Mouse (Mus musculus) liver, postnatal 0 days (tissue): ENCODE measurements at regions not wholly inside any gene's neighbourhood (a gene's known extent, or its start where the extent isn't known, plus 50 kb on each side); places are given as distances from the start of the nearest gene placed in this dataset.

Experiments used
- ATAC-seq: fragments of 200-750 bp; cut with Nextera tagmentation; 2 replicates; pipeline ENCODE4 v1.8.0; 2017; ENCODE audit warnings: mild to moderate bottlenecking, moderate library complexity
- DNase-seq: peaks from one replicate; pipeline ENCODE4 v3.0.0-alpha.2; 2016
- H3K27ac ChIP-seq: fragments of 300-500 bp; sonication (generic); 2 replicates; pipeline ENCODE4 v1.5.1; 2014; ENCODE audit warnings: antibody characterized with exemption, moderate library complexity, mild to moderate bottlenecking, low read depth
- H3K27me3 ChIP-seq: fragments of 300-500 bp; sonication (generic); 2 replicates; pipeline ENCODE4 v1.6.1; 2014; ENCODE audit warnings: low read length, control low read depth, mixed read lengths; ENCODE audit not compliant: insufficient read depth
- H3K36me3 ChIP-seq: fragments of 300-500 bp; sonication (generic); replicated peaks from 2 replicates; pipeline ENCODE4 v1.6.1; 2014; ENCODE audit warnings: mild to moderate bottlenecking, control low read depth, low read length, moderate library complexity, mixed read lengths; ENCODE audit not compliant: insufficient read depth
- H3K4me1 ChIP-seq: fragments of 300-500 bp; sonication (generic); 2 replicates; pipeline ENCODE4 v1.6.1; 2014; ENCODE audit warnings: antibody characterized with exemption, mild to moderate bottlenecking, control low read depth; ENCODE audit not compliant: insufficient read depth
- H3K4me2 ChIP-seq: fragments of 300-500 bp; sonication (generic); 2 replicates; pipeline ENCODE4 v1.6.1; 2014; ENCODE audit warnings: low read depth, mild to moderate bottlenecking, low read length, moderate library complexity, mixed read lengths
- H3K4me3 ChIP-seq: fragments of 300-500 bp; sonication (generic); 2 replicates; pipeline ENCODE4 v1.5.1; 2014; ENCODE audit warnings: low read depth, low read length
- H3K9ac ChIP-seq: fragments of 300-500 bp; sonication (generic); replicated peaks from 2 replicates; pipeline ENCODE4 v1.6.1; 2014; ENCODE audit warnings: mild to moderate bottlenecking, moderate library complexity
- H3K9me3 ChIP-seq: fragments of 300-500 bp; sonication (generic); 2 replicates; pipeline ENCODE4 v1.6.1; 2016; ENCODE audit warnings: mild to moderate bottlenecking, control low read depth, low read length, mixed read lengths
- CTCF ChIP-seq: sonication (generic); IDR thresholded peaks from 2 replicates; pipeline ENCODE4 v1.5.1; 2016; ENCODE audit warnings: antibody characterized with exemption, low read depth
- EP300 ChIP-seq: IDR thresholded peaks from 2 replicates; pipeline ENCODE4 v1.6.1; 2016; ENCODE audit warnings: antibody characterized with exemption, low read depth, mild to moderate bottlenecking
- WGBS: fragments of 180-500 bp; shearing (Covaris S2); extraction: QIAGEN DNeasy Blood & Tissue Kit; methylation state at CpG from one replicate; pipeline ENCODE4 v1.1.7; 2014; ENCODE audit not compliant: insufficient replicate concordance; 5-methylcytosine and 5-hydroxymethylcytosine counted together

DNA sequence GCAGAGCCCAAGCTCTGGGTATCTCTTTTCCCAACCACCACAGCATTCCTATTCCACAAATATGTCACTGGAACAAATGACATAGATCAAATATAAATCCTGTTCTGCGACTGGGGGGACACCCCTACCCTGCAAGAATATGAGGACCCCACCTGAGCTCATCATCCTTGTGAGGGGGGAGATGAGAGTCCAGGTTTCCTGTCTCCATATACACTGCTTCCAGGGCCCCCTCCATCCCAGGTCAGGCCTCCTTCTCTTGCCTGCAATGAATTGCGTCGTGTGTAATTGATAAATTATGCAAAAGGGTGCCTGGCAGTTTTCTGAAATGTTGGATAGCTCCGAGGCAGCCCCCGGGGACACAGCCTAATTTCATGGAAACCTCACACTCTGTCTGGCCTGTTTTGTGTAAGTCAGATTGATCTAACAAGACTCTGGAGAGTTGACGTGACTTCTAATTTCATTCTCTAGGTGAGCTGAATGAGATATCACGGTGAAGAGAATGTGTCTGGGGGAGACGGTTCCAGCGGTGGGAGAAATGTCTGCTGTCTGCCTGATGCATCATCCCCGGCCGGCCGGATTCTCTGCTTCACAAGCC lies 110.3 kb upstream of the Tle3 start:
- WGBS: 55% methylated on average over 12 of the region's 12 CpGs
- Histone ChIP-seq H3K4me2 (no peak overlapping the region), H3K4me3 (no peak overlapping the region), H3K36me3 (no peaks in the 10 kb centered on the region), H3K9me3 (no peaks in the 10 kb centered on the region), H3K27ac (no peak overlapping the region), H3K9ac (no peak overlapping the region), H3K27me3 (no peaks in the 10 kb centered on the region), H3K4me1 (0 out of 2 replicates have a peak, but pooled peaks cover 3% of the 10 kb centered on the region)
- TF ChIP-seq EP300 (no peak), CTCF (no peak)
- no peak for DNase-seq
- ATAC-seq: no peak

DNA sequence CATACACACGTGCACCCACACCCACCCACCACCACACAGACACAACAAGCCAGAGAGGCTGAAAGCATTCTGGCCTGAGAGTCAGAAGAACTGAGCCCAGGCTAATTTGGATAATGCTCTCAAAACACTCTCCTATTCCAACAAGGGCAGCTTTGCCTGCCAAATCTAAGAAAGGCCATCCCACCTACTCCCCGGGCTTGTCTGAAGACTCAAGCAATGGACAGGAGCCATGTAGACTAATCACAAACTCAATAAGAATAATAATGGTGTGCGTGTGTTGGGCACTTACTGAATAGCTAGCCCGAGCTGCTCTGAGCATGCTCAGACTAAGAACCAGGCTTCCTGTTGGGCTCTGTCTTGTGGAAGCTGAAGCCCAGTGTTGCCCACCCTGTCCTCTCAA lies 108.8 kb upstream of the Tle3 start:
- H3K36me3 ChIP-seq: no peaks in the 10 kb centered on the region
- H3K27me3 ChIP-seq: no peaks in the 10 kb centered on the region
- H3K4me1 ChIP-seq: 0 out of 2 replicates have a peak, but pooled peaks cover 3% of the 10 kb centered on the region
- no peak for DNase-seq
- WGBS: 71% methylated on average over 4 of the region's 4 CpGs
- no peak overlapping the region for H3K4me3 ChIP-seq
- no peak overlapping the region for H3K27ac ChIP-seq
- no peak for ATAC-seq
- H3K9me3 ChIP-seq: no peaks in the 10 kb centered on the region
- TF ChIP-seq EP300 (no peak), CTCF (no peak)
- no peak overlapping the region for H3K4me2 ChIP-seq
- no peak overlapping the region for H3K9ac ChIP-seq

DNA sequence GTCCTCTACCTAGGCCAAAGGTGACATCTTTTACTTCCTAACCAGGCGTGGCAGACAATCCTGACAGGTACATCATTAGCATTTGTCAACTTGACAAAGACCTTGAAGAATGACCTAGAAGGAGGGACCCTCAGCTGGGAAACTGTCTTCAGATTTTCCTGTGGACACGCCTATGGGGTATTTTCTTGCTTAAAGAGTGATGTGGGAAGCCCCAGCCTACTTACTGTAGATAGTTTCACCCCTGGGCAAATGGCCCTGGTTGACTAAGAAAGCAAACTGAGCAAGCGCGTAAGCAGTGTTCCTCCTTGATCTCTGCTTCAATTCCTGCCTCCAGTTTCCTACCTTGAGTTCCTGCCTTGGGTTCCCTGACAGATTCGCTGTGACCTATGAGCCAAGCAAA lies 106.7 kb upstream of the Tle3 start:
- 80% methylated on average over 5 of the region's 5 CpGs for WGBS
- no peaks in the 10 kb centered on the region for H3K36me3 ChIP-seq
- H3K27ac ChIP-seq: no peak overlapping the region
- H3K4me3 ChIP-seq: no peak overlapping the region
- no peaks in the 10 kb centered on the region for H3K9me3 ChIP-seq
- H3K4me2 ChIP-seq: no peak overlapping the region
- no peak for ATAC-seq
- no peak overlapping the region for H3K9ac ChIP-seq
- no peak for DNase-seq
- H3K4me1 ChIP-seq: no peaks in the 10 kb centered on the region
- no peaks in the 10 kb centered on the region for H3K27me3 ChIP-seq
- TF ChIP-seq CTCF (no peak), EP300 (no peak)

DNA sequence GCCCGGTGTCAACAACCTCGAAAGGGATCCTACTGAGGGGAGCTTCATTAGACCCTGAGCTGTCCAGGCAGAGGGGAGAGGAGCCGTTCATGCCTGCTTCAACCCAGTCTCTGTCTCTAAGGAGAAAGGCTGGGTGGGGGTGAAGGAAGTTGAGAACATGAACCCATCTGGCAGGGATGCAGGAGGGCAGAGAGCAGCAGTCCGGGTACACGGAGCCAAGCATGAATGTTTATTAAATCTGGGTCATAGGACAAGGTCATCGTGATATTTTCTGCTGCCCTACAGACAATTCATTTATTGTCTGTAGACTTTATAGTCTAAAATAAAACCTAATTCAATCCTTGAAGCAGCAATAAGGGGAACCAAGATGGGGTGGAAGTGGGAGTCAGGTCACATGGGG lies 105.2 kb upstream of the Tle3 start:
- no peaks in the 10 kb centered on the region for H3K4me1 ChIP-seq
- no peaks in the 10 kb centered on the region for H3K9me3 ChIP-seq
- ATAC-seq (no peak), DNase-seq (no peak)
- WGBS: 72% methylated on average over 6 of the region's 6 CpGs
- H3K4me2 ChIP-seq: no peak overlapping the region
- no peaks in the 10 kb centered on the region for H3K27me3 ChIP-seq
- H3K4me3 ChIP-seq: no peak overlapping the region
- no peak for TF ChIP-seq CTCF
- no peak for TF ChIP-seq EP300
- H3K36me3 ChIP-seq: no peaks in the 10 kb centered on the region
- H3K27ac ChIP-seq: no peak overlapping the region
- H3K9ac ChIP-seq: no peak overlapping the region

DNA sequence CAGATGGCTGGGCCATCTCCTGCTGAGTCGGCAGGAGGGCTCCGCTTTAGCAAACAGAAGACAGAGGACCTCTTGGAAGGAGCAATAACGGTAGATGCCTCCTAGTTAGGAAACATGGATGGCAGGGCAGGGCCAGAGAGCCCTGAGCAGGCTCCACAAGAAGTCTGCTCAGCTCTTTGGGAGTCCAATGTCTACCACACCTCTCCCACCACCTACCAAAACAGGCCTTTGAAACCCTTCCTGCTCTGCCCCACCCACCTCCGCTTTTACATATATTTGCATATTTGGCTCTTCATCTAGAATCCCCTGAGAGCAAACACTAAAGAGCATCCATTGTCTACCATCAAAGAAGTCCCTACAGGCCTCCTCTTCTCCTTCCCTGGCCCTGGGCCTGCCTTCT lies 104.6 kb upstream of the Tle3 start:
- Histone ChIP-seq H3K4me1 (no peaks in the 10 kb centered on the region), H3K4me3 (no peak overlapping the region), H3K27ac (no peak overlapping the region), H3K27me3 (no peaks in the 10 kb centered on the region), H3K9ac (no peak overlapping the region), H3K36me3 (no peaks in the 10 kb centered on the region), H3K4me2 (no peak overlapping the region), H3K9me3 (no peaks in the 10 kb centered on the region)
- ATAC-seq: no peak
- 76% methylated on average over 4 of the region's 4 CpGs for WGBS
- DNase-seq: no peak
- no peak for TF ChIP-seq EP300

DNA sequence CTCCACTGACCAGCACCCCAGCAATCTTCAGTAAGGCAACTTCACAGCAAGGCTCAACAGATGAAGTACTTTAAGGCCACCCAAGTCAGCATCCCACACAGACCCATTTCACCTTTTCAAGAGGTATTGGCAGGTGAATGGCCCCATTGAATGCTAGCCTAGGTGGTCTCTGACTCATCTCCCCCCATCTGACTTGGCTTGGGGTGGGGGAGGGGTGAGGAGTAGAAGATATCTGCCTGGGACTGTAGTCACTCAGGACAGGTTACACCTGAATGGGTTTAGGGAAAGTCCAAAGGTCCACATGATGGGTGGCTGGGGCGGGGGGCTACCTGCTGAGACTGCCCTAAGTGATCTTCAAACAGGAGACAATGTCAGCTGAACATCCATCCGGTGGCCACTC lies 104.0 kb upstream of the Tle3 start:
- ATAC-seq: no peak

DNA sequence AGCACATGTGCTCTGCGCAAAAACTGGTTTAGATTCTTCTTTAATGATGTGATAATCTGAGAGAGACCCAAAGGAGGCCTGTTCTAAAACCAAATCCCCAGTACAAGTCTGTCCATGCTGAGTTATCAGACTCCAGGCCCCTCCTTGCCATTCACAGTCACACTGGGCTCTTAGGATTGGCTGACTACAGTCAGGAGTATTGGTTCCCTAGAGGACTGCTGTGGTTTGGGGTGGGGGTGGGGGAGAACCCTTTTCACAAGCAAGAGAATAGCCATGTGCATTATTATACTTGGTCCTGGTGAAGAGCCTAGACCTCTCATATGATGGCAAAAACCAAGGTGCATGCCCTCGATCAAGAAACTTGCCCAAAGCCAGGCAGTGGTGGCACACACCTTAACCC lies 103.5 kb upstream of the Tle3 start:
- 73% methylated on average over 2 of the region's 2 CpGs for WGBS
- no peaks in the 10 kb centered on the region for H3K36me3 ChIP-seq
- H3K4me2 ChIP-seq: no peak overlapping the region
- no peaks in the 10 kb centered on the region for H3K9me3 ChIP-seq
- no peak overlapping the region for H3K27ac ChIP-seq
- no peaks in the 10 kb centered on the region for H3K4me1 ChIP-seq
- H3K9ac ChIP-seq: no peak overlapping the region
- H3K27me3 ChIP-seq: no peaks in the 10 kb centered on the region
- TF ChIP-seq EP300: no peak
- TF ChIP-seq CTCF: no peak
- no peak overlapping the region for H3K4me3 ChIP-seq
- ATAC-seq (no peak), DNase-seq (no peak)

More for the DNA sequence above, 104.0 kb upstream of the Tle3 start:
- no peak overlapping the region for H3K4me2 ChIP-seq
- TF ChIP-seq CTCF (no peak), EP300 (no peak)
- no peaks in the 10 kb centered on the region for H3K36me3 ChIP-seq
- no peaks in the 10 kb centered on the region for H3K4me1 ChIP-seq
- no peak for DNase-seq
- no peak overlapping the region for H3K27ac ChIP-seq
- H3K9me3 ChIP-seq: no peaks in the 10 kb centered on the region
- H3K4me3 ChIP-seq: no peak overlapping the region
- H3K27me3 ChIP-seq: no peaks in the 10 kb centered on the region
- WGBS: 79% methylated on average over 2 of the region's 2 CpGs
- H3K9ac ChIP-seq: no peak overlapping the region
